Mouse (Mus musculus) liver (tissue): Measurements from ENCODE around the gene Mrap2.
"Not testable (repeated sequence)": the region's sequence is repeated elsewhere in the genome, so short reads cannot be mapped to it uniquely, and the experiment has no call there.

Experiments
- DNase-seq: peaks from one replicate; pipeline ENCODE4 v3.0.0-alpha.2; 2020; ENCODE audit warnings: mixed read lengths

Gene Mrap2

DNA sequence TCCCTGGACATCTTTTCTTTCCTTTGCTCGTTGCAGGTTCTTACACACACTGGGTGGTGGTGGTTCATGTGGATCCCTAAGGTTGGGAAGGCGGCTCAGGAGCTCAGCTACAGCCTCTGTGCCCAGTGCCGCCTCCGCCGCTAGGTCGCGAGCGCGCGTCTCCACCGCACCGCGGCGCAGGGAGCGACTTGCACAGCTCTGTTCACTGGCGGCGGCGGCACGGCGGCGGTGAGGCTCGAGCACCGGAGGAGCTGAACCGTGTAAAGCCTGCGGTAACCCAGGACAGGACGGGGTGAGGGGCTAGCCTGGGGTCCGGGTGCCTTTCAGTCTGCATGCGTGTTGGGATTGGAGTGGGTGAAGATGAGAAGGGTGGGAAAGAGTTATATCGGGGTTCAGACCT lies at the start of gene Mrap2:
Gene Mrap2 (plus strand): TSS at position 201 of the 400 bp plus-strand sequence.
- peak; percentile 37 for DNase-seq

DNA sequence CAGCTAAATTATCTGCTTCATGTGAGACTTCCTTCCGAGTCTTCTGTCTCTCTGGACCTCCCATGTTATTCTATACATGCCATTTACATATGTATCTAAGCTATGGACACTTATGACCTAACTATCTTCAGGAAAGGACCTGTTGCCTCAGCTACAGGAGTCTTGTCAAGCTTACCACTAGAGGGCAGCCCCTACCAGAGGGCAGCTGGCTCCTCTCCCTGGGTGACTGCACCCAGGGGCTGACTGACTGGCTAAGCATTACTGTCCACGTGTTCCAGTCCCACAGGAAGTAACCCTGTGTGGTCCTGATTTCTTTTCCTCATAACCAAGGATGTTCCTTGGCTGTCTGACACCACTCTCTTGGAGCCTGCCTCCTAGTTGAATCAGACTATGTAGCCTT lies 46.1 kb upstream of the Mrap2 start:
- no peak for DNase-seq

DNA sequence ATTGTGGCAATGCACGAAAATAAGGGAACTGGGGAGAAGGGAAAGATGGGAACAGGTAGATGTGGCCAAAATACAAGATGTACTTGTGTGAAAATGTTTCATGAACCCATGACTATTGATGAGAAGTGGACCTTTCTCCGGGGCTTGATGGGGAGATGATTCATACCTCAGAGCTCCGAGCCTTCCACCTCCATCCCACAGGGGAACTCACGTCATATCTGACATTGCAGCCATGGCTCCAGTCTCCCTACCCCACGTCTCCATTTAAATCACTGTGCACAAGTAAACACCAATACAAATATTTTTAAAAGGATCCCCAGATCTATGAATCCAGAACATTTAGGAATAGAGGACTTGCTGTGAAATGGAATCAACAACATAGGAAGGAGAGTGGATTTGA lies 29.1 kb upstream of the Mrap2 start:
- DNase-seq, result no peak

DNA sequence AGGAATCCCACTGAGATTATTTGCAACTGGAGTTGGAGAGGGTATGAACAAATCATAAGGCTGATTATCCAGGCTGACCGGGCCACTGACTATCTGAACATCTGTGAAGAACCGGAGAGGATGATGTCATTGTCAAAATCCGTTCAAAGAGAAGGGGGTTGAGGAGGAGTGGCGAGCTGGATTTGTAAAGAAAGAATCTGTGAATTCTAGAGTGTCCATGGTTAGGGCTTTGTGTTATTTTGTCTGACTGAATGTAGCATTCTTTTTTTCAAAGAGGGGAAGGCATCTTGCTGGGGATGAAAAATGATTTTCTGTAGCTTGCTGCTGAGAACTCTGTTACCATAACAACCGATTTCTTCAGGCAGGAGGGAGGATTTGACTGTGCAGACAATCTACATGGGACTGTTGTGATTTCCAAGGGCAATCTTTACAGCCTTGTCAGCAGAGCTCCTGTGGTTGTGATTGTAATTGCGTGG lies 28.6 kb upstream of the Mrap2 start:
- DNase-seq, result no peak

GRCm38 (mm10) chr9:87115978-87116377 lies 28.1 kb upstream of the Mrap2 start:
- no peak for DNase-seq

GRCm38 (mm10) chr9:87118996-87119395 lies 25.1 kb upstream of the Mrap2 start:
- DNase-seq, result no peak

- DNase-seq, result no peak
Measured at GRCm38 (mm10) chr9:87121956-87122493, 22.1 kb upstream of the Mrap2 start.

DNA sequence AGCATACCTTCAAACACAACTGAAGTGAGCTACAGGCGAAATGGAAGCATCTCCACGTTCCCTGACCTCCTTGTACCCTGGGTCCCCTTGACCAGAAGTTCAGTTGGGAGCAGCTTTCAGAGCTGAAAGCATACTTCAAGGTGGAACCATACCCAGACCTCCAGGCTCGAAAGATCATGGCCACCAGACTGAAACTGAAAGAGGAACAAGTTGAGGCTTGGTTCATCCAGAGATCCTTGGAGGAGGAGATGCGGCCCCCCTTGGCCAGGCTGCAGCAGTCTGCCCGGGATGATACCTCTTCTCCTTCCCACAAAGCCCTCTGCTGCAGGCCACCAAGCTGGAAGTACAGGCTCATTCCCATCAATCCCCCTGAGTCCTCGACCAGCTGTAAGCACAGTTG lies 17.1 kb upstream of the Mrap2 start:
- DNase-seq, result not testable (repeated sequence)

DNA sequence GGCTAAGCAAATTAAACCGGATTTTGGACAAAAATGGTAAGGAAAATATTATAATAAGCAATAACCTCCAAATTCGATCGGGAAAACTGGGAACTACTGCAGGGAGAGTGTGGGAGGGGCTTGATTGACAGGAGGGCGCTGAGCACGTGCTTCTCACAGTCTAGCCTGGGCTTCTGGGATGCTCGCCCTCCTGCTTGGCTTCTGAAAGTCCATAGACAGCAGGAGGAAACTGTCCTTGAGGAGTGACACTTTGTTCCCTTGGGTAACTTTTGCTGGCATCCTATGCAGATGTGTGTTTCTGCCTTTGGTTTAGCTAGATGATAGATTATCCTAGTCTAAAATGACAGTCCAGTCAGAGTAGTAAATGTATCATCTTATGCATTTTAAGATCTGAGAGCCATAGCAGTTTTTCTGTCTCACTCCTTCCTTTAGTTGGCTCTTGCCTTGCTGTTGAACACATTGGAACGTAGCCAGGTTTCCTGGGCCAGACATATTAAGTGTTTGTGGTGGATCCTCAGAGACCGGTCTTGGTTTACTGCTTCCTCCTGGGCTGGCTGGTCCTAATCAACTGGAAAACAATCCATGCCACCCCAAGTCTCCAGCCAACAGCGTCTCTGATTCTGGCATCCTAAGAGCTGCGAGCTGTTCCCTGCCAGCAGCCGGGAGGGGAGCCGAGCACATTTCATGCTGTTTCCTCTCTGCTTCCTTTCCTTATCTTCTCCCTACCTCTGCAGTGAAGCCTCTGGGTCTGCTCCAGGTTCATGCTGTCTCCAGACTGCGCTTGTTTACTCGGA lies 8.1 kb upstream of the Mrap2 start:
- no peak for DNase-seq

DNA sequence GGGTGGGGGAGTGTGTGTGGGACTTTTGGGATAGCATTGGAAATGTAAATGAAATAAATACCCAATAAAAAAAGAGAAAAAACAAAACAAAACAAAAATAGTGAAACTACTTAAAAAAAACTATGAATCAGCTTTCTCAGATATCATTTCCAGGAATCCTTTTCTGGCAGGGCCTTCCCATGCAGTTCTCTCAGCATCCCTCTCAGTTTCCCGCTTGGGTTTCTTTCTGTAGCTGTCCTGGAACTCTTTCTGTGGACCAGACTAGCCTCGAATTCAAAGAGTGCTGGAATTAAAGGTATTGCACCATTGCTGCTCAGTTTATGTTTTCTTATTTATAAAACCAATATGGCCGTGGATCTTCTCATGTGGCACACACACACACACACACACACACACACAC lies 1.0 kb upstream of the Mrap2 start:
- DNase-seq, result no peak

DNA sequence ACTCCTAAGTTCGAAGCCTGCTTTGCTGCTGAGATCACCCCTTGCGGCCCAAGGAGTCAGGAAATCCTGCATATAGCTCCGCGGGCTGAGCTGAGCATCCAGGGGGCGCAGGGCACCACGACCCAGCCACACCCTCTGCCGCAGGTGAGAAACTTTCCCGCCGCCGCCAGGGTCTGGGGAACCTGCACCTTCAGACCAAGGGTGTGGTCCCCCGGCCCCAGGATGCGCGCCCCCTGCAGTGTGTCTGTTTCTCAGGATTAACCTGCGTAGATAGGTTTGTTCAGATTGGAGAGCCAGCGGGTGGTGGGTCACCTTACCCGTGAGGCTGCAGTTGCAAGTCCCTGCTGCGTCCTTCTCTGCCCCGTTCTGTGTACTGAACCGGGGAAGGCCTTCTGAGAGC lies 426 bp downstream of the Mrap2 start:
- no peak for DNase-seq

DNA sequence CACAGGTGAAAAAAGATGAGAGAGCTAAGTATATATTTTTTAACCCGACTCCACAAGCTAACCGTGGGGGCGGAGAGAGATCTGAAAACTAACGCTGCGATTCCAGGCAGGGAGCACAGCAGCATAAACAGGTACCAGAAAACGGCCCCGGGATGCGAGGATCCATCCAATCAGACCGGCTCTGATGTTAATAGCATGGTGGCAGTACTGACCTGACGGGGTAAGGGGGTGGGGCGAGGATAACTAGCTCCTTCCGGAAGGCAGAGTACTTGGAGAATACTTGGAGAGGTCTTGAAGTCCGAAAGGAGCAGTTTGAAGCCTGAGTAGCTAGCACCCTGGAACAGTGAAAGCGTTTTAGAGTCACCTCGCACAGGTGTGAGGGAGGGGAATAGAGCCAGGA lies 1.1 kb downstream of the Mrap2 start:
- DNase-seq, result no peak

GRCm38 (mm10) chr9:87145671-87146070 lies 1.6 kb downstream of the Mrap2 start:
- no peak for DNase-seq

DNA sequence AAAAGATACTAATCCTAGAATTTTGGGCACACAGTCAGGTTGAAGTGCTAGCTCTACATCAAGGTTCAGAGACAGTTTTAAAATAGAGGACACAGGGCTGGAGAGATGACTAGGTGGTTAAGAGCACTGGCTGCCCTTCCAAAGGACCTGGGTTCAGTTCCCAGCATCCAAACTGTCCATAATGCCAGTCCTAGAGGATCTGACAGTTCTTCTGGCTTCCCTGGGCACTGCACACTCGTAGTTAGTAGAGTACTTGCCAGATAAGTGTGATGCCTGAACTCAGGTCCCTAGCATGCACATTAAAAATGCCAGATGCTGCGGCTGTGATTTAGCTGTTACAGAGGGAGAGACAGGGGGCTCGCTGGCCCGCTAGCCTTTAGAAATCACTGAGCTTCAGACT lies 2.3 kb downstream of the Mrap2 start:
- no peak for DNase-seq

DNA sequence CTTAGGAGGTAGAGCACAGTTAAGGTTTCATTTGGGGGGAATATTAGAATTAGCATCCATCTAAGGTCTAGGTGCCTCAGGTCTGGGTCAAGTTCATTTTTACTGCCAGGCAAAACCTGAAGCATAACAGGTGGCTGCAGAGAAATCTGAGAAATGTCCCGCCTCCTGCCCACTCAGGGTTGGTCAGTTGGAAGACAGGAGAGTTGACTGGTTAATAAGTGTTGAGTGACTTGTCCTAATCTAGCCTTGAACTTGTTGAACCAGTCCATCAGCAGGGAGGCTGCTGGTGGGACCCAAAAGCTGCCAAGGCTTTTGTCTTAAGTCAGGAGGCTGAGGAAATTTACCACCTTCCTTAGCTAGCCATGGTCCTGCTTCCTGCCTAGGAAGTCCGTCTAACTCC lies 3.8 kb downstream of the Mrap2 start:
- no peak for DNase-seq

DNA sequence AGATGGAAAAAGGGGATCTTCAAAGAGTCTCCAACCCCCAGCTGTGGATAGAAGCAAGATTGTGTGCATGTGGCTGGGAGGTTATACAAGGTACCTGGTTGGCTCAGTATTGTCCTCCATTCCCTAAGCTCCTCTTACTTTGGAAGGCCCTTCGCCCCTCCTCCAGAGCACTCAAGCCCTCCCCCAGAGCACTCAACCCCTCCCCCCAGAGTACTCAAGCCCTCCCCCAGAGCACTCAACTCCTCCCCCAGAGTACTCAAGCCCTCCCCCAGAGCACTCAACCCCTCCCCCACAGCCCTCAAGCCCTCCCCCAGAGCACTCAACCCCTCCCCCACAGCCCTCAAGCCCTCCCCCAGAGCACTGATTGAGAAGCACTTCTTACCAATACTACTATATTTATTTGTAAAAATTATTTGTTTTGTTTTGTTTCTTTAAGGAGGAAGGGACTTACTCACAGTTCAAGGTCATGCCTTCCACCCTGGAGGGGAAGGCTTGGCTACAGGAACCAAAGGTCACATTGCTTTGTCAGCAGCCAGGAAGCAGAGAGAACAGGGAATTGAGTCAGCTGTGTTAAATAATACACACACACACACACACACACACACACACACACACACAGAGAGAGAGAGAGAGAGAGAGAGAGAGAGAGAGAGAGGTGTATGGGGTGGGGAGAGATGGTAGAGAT lies 8.7 kb downstream of the Mrap2 start:
- no peak for DNase-seq

DNA sequence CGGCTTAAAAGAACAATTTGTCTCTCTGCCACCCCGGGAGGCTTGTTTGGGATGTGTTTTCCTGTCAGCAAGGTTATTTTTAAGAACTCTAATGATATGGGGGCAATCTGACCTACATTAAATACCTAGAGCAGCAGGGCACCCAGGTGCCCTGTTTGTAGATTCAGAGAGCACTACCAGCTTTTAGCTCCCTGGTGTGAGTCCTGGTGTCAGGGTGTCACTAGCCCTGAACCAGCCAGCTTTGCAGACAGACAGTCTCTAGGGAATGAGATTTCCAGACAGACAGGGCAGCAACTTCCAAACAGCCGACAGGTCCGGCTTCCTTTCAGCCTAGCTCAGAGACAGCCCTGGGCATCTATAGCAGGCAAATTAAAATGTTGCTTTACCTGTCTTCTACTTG lies 18.5 kb downstream of the Mrap2 start:
- DNase-seq, result no peak

DNA sequence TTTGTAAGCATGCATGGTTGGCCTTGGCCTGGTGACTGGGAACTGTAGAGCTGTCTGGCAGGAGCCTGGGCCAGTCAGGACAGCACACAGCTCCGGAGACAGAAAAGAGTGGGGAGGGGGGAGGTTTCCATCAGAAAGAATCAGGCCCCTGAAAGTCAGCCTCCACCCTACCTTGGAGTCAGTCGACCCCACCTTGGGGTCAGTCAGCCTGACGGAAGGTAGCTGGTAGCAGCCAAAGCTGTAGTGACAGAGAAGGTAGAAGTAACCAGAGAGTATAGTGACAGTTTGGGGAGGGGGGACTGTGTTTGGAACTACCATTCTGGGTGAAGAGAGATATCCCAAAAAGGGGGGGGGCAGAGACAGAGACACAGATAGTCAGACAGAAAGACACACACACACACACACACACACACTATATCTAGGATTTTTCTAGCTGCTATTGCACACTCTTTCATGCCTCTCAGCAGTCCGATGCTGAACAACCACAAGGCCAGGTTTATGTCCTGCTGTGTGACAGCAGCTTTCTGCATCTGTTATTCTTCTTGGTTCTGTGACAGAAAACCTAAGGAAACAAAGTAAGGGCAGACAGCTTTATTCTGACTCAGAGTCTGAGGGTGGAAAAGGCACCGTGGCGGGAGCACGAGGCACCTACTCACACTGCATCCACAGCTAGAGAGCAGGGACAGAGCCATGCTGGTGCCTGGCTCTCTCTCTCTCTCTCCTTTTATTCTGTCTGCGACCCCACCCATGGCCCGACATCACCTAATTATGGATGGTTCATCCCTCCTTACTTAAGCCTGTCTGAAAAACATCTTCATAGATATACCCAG lies 23.1 kb downstream of the Mrap2 start:
- no peak for DNase-seq

DNA sequence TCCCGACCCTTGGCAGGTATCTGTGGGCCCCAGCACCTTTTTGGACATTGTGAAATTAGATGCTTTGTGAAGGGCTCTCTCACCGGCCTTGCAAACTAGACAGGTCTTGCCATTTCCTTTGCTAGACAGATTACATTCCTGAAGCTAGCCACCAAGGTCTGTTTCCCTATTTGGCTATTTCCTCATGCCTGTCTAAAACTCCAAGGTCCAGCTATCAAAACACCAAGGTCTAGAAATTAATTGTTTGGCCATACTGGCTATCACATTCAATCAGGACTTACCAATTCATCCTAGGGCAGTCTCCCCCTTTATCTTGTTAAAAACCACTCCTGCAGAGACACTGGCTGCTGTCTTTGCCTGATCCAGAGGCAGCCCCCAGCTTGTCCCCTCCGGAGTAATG lies 23.9 kb downstream of the Mrap2 start:
- no peak for DNase-seq

GRCm38 (mm10) chr9:87169144-87169543 lies 25.0 kb downstream of the Mrap2 start:
- DNase-seq, result no peak

- no peak for DNase-seq
Measured at GRCm38 (mm10) chr9:87170891-87171290, 26.8 kb downstream of the Mrap2 start.

DNA sequence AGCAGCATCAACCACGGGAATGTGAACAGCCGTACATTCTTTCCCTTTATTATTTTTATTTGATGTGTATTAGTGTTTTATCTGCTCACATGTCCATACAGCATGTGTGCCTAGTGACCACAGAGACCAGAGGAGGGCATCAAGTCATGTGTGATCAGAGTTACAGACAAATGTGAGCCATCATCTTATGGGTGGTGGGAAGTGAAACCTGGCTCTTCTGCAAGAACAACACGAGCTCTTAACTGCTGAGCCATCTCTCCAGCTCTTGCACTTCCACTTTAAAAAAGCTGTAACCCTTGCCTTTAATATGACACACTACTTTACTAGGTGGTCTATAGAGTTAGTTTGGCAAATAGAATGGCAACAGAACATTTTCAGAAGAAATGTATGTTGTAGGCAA lies 27.4 kb downstream of the Mrap2 start:
- DNase-seq, result no peak

GRCm38 (mm10) chr9:87178534-87178933 lies 34.4 kb downstream of the Mrap2 start:
- no peak for DNase-seq
